Mouse (Mus musculus) right cerebral cortex, adult 2 months (tissue): Measurements from ENCODE around the gene Ndufb3.
A peak's percentile ranks its signal among the peaks of the same experiment; 100 is the strongest.
"Not testable (repeated sequence)": the region's sequence is repeated elsewhere in the genome, so short reads cannot be mapped to it uniquely, and the experiment has no call there.

Source experiments
- DNase-seq, 2 experiments: peaks; one replicate each; pipeline ENCODE4 v3.0.0; 2021 to 2022; ENCODE audit warnings: low spot score in 2 of 2

Gene Ndufb3

DNA sequence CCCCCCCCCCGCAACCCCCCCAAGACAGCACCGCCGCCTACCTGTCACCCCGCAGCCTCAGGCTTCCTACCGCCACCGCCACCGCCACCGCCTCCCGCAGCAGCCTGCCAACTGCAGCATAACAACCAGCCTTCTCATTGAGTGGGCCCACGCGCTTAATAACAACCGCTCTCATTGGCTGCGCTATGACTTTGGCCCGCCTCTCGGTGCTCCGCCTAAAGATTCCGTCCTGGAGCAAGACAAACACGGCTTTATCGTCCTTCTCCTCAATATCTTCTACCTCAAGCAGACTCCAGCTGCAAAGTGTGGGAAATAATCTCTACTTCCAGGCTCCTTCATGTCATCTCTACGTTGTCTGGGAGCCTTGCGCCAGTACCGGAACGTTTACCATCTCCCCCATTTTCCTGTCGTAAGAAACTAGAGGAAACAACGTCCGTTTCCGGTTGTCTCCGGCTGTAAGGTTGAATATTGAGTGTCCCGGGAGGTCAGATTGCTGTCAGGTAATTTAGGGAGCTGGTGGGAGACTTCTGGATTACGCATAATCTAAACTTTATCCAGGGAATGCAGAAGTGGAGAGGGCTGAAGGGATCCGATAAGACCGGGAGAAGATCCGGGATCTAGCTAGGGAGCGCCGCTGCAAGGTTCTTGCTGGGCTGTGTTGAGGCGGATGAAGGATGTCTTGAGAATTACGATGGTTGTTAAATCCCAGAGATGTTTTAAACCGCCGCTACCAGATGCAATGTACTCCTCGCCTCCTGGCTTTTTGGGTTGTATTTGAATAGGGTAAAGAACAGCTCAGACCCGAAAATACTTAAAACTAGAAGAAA lies at the start of gene Ndufb3, which contains the start of gene Fam126b:
TSS of gene Ndufb3 (plus strand) at position 214 of the 827 bp plus-strand sequence.
TSS of gene Fam126b (minus strand) at position 153 of the 827 bp plus-strand sequence.
- peak; percentile 93 for DNase-seq

DNA sequence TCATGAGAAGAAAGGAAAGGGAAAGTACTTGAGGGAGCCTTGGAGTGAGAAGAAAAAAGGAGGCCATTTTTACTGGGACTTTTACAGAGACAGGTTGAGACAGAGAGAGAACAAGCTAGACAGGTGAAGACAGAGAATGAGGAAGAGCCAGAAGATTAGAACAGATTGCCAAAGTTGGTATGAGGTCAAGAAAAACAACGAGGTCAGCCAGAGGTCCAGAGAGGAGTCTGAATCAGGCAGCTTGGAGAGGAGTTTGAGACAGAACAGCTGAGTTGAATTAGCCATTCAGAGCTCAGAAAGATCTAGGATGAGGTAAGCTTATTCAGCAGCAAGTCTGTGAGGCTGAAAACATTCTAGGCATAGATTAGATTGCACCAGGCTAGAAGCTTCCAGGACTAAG lies 44.8 kb upstream of the Ndufb3 start:
- no peak for DNase-seq

DNA sequence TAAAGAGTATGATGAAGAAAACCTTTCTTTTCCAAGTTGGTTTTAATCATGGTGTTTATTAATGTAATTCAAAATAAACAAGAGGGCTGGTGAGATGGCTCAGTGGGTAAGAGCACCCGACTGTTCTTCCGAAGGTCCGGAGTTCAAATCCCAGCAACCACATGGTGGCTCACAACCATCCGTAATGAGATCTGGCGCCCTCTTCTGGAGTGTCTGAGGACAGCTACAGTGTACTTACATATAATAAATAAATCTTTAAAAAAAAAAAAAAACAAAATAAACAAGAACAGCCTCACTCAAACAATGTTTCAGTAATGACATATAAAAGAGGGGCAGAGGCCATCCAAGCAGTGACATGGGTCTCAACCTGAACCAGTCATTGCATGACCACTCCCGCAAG lies 25.8 kb upstream of the Ndufb3 start:
- DNase-seq, result not testable (repeated sequence)

GRCm38 (mm10) chr1:58562455-58562854 lies 23.7 kb upstream of the Ndufb3 start:
- peak; percentile 34 to 39 for DNase-seq

- DNase-seq, result no peak
These were observed 21.2 kb upstream of the Ndufb3 start for GRCm38 (mm10) chr1:58564981-58565380.

DNA sequence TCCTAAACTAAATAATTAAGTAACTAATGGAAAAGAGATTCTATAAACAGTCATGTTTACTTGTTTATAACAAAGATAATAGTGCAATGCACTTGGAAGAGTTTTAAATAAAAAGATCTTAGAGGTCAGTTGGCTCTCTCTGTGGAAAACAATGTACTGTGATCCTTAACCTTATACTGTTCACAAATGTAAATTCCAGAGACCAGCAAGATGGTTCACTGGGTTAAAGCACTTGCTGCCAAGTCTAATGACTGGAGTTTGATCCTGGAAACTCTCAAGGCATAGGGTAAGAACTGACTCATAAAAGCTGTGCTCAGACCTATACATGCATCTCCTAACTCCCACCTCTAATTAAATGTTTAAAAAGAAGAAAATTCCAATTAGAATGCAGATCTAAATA lies 19.6 kb upstream of the Ndufb3 start:
- no peak for DNase-seq

DNA sequence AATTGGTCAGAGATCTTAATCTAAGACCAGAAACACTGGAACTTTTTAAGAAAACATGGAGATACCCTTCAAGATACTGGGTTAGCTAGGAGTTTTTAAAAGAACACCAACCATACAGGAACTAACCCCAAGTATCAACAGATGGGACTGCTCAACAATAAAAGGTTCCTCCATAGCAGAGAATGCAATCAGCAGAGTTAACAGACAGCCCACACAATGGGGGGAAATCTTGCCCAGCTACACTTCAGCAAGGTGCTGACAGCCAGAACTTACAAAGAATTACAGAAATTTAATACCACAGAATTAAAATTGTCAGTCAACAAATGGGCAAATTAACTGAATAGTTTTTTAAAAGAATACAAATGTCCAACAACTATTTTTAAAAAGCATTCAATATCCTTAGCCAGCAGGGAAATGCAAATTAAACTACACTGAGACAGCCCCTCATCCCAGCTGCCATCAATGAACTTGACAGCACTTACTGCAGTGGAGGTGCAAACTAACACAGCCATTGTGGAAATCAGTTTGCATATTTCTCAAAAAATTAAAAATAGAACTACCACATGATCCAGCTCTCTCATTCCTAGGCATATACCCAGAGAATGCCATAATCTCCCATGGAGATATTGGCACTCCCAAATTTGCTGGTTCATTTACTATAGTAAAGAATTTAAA lies 17.6 kb upstream of the Ndufb3 start:
- DNase-seq, result no peak

GRCm38 (mm10) chr1:58570437-58570836 lies 15.7 kb upstream of the Ndufb3 start:
- DNase-seq, result no peak

DNA sequence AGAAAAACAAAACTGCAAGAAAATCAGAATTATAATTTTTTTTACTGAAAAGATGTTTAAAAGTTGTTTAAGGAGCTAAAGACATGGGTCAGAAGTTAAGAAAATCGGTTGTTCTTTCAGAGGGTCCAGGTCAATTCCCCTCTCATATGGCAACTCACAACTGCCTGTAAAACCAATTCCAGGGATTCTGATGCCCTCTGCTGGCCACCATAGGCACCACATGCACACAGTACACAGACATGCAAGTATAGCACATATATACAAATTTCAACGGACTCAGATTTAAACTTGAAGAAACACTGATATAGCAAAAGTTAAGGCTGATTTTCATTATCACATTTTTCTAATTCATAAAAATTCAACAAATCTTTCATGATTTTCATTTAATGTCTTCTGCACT lies 7.0 kb upstream of the Ndufb3 start:
- DNase-seq, result no peak

GRCm38 (mm10) chr1:58582611-58583010 lies 3.6 kb upstream of the Ndufb3 start:
- no peak for DNase-seq

GRCm38 (mm10) chr1:58584271-58584670 lies 1.9 kb upstream of the Ndufb3 start:
- no peak for DNase-seq

DNA sequence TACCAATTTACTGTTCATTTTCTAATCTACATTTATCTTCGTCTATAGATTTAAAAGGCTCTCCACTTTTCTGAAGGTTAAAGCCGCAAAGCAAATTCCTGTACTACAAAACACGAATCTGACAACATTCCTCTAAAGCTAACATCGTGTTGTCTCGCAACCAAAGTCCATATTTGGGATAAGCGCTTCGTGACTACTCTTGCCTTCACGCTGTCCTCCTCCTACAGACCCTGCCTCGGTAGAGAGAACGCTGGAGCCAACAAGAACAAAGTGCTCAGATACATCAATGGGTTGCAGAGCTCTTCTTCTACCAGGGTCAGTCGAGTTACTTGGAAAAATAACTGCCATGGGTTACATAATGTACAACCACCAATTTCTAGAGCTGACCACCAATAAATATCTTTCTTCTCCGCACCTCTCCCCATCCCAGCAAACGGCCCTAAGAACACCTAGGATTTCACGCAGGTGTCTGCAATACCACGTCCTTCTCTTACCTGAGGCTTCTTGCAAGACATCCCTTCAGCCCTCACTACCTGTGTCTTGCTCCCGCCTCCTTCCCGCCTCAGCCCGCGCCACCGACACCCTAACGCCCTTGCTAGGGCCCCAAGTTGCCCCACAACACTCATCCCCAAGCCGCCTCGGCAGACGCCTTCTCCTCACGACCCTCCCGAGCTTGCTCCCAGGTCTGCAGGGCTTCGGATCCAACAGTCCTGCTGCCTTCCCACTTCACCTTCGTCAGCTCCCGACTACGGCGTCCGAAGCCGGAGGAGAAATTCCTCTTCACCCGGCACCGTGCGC lies 612 bp upstream of the Ndufb3 start:
- DNase-seq, result peak; percentile 38 to 44

- DNase-seq, result no peak
These were observed 1.3 kb downstream of the Ndufb3 start for GRCm38 (mm10) chr1:58587491-58587890.

DNA sequence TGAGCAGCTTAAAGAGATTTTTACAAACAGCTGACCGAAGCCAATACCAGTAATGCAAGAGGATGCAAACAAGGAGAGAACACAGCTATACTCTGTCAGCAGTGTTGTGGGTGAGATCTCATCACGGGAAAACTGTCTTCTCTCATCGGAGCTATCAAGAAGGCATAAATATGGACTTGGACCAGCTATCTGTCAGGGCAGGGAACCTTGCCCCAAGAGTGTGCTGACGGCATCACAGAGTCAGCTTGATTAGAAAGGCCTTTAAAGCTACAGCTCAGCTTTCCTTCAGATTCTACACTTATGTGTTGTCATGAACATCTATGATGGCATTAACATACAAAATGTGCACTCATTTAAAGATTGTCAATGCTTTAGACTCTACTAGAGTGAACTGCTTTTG lies 16.5 kb downstream of the Ndufb3 start:
- no peak for DNase-seq

DNA sequence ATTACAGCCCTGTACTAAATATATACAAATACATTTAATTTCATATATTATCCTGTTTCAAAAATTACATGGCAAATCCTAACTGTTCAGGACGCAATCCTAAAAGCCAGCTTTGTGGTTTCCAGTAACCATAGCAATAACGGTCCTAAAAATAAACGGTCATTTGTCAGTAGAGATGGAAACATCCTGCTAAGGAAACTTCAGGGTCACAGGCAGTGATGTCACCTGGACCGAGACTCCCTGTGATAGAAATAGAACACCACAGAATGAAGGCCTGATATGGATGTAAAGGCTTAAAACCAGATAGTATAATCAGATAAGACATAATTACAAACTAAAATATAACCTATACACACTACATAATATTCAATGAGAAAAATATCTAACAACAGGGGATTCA lies 17.6 kb downstream of the Ndufb3 start:
- no peak for DNase-seq

- not testable (repeated sequence) for DNase-seq
These were observed 23.4 kb downstream of the Ndufb3 start for GRCm38 (mm10) chr1:58609591-58609990.

- no peak for DNase-seq
These were observed 24.0 kb downstream of the Ndufb3 start for GRCm38 (mm10) chr1:58610166-58610565.

DNA sequence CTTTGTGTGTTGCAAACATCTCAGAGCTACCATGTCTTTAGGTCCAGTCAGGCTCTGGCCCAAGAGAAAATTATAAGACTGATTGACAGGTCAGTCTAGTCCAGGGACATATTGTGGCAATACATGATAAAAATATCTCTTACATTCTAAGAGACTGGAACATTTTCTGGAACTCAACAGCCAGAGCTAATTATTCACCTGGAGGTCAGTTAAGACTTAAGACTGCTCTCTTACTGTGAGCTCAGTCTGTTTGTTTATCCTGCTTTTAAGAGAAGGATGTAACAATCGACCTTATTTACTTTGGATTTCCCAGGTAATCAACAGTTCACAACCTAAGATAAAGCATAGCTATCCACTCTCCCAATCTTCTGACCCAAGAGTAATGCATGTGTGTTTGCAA lies 24.4 kb downstream of the Ndufb3 start:
- DNase-seq, result no peak

DNA sequence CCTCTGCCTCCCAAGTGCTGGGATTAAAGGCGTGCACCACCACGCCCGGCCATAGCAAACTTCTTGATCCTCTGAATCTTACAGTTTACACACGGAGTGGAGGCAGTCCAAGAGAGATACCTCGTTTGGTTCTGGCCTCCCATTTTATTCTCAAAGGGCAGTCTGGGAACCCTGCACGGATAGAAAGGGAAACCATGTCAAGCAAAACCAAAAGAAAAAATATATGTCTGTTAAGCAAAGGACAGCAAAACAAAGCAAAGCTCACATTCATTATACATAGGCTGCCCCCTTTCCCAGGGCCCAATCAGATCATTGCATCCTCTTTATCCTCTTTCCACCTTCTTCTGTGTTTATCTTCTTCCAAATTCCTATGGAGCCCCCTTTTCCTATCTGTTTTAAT lies 27.6 kb downstream of the Ndufb3 start:
- peak in 1 of 2 experiments; percentile 24 for DNase-seq

- peak; percentile 58 to 63 for DNase-seq
These were observed 28.2 kb downstream of the Ndufb3 start for GRCm38 (mm10) chr1:58614424-58614823.

DNA sequence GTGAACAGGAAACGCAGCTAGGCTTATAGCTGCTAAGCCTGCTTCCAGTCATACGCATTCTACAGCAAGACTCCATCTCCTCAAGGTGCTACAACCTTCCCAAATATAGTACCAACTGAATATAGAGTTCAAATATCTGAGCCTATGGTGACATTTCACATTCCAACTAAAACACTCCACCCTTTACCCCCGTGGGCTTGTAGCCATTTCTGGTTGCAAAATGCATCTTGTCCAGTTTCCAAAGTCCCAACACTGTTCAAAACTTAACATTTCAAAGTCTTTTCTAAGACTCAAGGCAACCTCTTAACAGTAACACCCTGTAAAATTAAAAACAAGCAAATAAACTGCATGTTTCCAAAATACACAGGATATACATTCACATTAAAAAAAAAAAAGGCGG lies 29.0 kb downstream of the Ndufb3 start:
- no peak for DNase-seq

GRCm38 (mm10) chr1:58616176-58616575 lies 30.0 kb downstream of the Ndufb3 start:
- DNase-seq, result no peak
